Mouse (Mus musculus) thymus, adult 2 months (tissue): ENCODE data around the gene Lurap1. TPM values are rescaled to one million over a fixed set of nuclear protein-coding genes. Genes with fewer than 3 reads are reported as not detected.

ENCODE experiments used
- DNase-seq: peaks from one replicate; pipeline ENCODE4 v3.0.0; 2021
- H3K27ac ChIP-seq: fragments of 200-500 bp; 2 replicates; pipeline ENCODE4 v1.5.1; 2012; ENCODE audit warnings: low read length, control low read depth; ENCODE audit not compliant: control insufficient read depth, insufficient read depth
- H3K27me3 ChIP-seq: fragments of 200-500 bp; 2 replicates; pipeline ENCODE4 v1.6.1; 2012; ENCODE audit warnings: mild to moderate bottlenecking, low read length, moderate library complexity, mixed read lengths; ENCODE audit not compliant: control insufficient read depth, insufficient read depth
- H3K36me3 ChIP-seq: fragments of 200-500 bp; 2 replicates; pipeline ENCODE4 v1.6.1; 2012; ENCODE audit warnings: mild to moderate bottlenecking, low read length, moderate library complexity; ENCODE audit not compliant: control insufficient read depth, insufficient read depth
- H3K4me1 ChIP-seq: fragments of 200-500 bp; replicated peaks from 2 replicates; pipeline ENCODE4 v1.6.1; 2012; ENCODE audit warnings: low read length; ENCODE audit not compliant: control insufficient read depth, insufficient read depth
- H3K4me3 ChIP-seq: fragments of 200-500 bp; 2 replicates; pipeline ENCODE4 v1.5.1; 2012; ENCODE audit warnings: mild to moderate bottlenecking, low read length, control low read depth, moderate library complexity; ENCODE audit not compliant: control insufficient read depth, insufficient read depth
- CTCF ChIP-seq: fragments of 200-500 bp; IDR thresholded peaks from 2 replicates; pipeline ENCODE4 v1.5.1; 2012; ENCODE audit warnings: mild to moderate bottlenecking, control low read depth, low read length, moderate library complexity, borderline replicate concordance; ENCODE audit not compliant: control insufficient read depth, poor library complexity, insufficient read depth; ENCODE audit errors: extremely low read depth
- POLR2A ChIP-seq: fragments of 200-500 bp; IDR thresholded peaks from 2 replicates; pipeline ENCODE4 v1.6.1; 2012; ENCODE audit warnings: mild to moderate bottlenecking, low read length, control low read depth, moderate library complexity; ENCODE audit not compliant: control insufficient read depth, poor library complexity, insufficient read depth; ENCODE audit errors: extremely low read depth
- WGBS: fragments of 180-500 bp; shearing (Covaris S2); methylation state at CpG from one replicate; pipeline ENCODE4 v1.1.7; 2018; 5-methylcytosine and 5-hydroxymethylcytosine counted together
- polyA plus RNA-seq: library from polyadenylated mRNA; depleted of rRNA; stranded (reverse); fragments of >200 nt; gene quantifications from 2 replicates; pipeline ENCODE4 v1.2.3, GENCODE M21; 2012

Lurap1 gene
- polyA plus RNA-seq, 1 experiment: 0.88 TPM

- Histone ChIP-seq H3K27me3 (no peaks in the 10 kb centered on the region), H3K4me1 (peaks cover 17% of the 10 kb centered on the region)
These were observed 26.0 kb upstream of the Lurap1 start for GRCm38 (mm10) chr4:116177140-116177539.

GRCm38 (mm10) chr4:116176543-116176988, 25.4 kb upstream of the Lurap1 start:
- WGBS: 3% methylated on average over 10 of the region's 10 CpGs
- peak; percentile 66 for DNase-seq
- Histone ChIP-seq H3K27ac (peak overlapping the region; percentile 27; the same call in 1 of the 2 replicates), H3K36me3 (no peaks in the 10 kb centered on the region), H3K4me3 (0 out of 2 replicates have a peak overlapping the region, but pooled peaks have one; percentile 12), H3K27me3 (no peaks in the 10 kb centered on the region), H3K4me1 (peaks cover 20% of the 10 kb centered on the region)
- TF ChIP-seq POLR2A: no peak
- TF ChIP-seq CTCF: no peak

More at GRCm38 (mm10) chr4:116177140-116177539, 26.0 kb upstream of the Lurap1 start:
- no peak for TF ChIP-seq CTCF
- TF ChIP-seq POLR2A: no peak
- no peak overlapping the region for H3K4me3 ChIP-seq
- no peaks in the 10 kb centered on the region for H3K36me3 ChIP-seq
- WGBS: 46% methylated on average over 5 of the region's 5 CpGs
- no peak for DNase-seq
- no peak overlapping the region for H3K27ac ChIP-seq

GRCm38 (mm10) chr4:116175711-116176542, 24.8 kb upstream of the Lurap1 start:
- Histone ChIP-seq H3K27me3 (no peaks in the 10 kb centered on the region), H3K4me3 (no peak overlapping the region), H3K27ac (peak overlapping the region; percentile 27; the same call in 1 of the 2 replicates), H3K36me3 (no peaks in the 10 kb centered on the region), H3K4me1 (peaks cover 20% of the 10 kb centered on the region)
- no peak for DNase-seq
- 41% methylated on average over 7 of the region's 7 CpGs for WGBS
- TF ChIP-seq POLR2A: no peak
- no peak for TF ChIP-seq CTCF

GRCm38 (mm10) chr4:116175136-116175535, 24.0 kb upstream of the Lurap1 start:
- Histone ChIP-seq H3K27ac (no peak overlapping the region), H3K4me1 (peaks cover 20% of the 10 kb centered on the region)
- no peak for DNase-seq

GRCm38 (mm10) chr4:116174466-116175116, 23.5 kb upstream of the Lurap1 start:
- TF ChIP-seq POLR2A: no peak
- TF ChIP-seq CTCF: no peak
- no peak for DNase-seq
- H3K27me3 ChIP-seq: no peaks in the 10 kb centered on the region
- WGBS: 88% methylated on average over 6 of the region's 6 CpGs
- H3K27ac ChIP-seq: no peak overlapping the region
- H3K36me3 ChIP-seq: no peaks in the 10 kb centered on the region
- no peak overlapping the region for H3K4me3 ChIP-seq
- peaks cover 20% of the 10 kb centered on the region for H3K4me1 ChIP-seq

More at GRCm38 (mm10) chr4:116175136-116175535, 24.0 kb upstream of the Lurap1 start:
- H3K4me3 ChIP-seq: no peak overlapping the region
- H3K36me3 ChIP-seq: no peaks in the 10 kb centered on the region
- TF ChIP-seq POLR2A (no peak), CTCF (no peak)
- H3K27me3 ChIP-seq: no peaks in the 10 kb centered on the region

GRCm38 (mm10) chr4:116173752-116174151, 22.6 kb upstream of the Lurap1 start:
- peaks cover 22% of the 10 kb centered on the region for H3K4me1 ChIP-seq
- WGBS: 97% methylated on average over 4 of the region's 4 CpGs
- H3K27ac ChIP-seq: no peak overlapping the region
- H3K36me3 ChIP-seq: no peaks in the 10 kb centered on the region
- DNase-seq: no peak
- no peak overlapping the region for H3K4me3 ChIP-seq
- no peaks in the 10 kb centered on the region for H3K27me3 ChIP-seq
- TF ChIP-seq CTCF: no peak
- TF ChIP-seq POLR2A: no peak
